Mouse (Mus musculus) hindbrain, embryonic 15.5 days (tissue): Measurements from ENCODE around the gene Kcnq2. TPM values are rescaled to one million over a fixed set of nuclear protein-coding genes. Genes with fewer than 3 reads are reported as not detected.

ENCODE experiments used
- ATAC-seq: fragments of 200-750 bp; cut with Nextera tagmentation; 2 replicates; pipeline ENCODE4 v1.8.0; 2017; ENCODE audit warnings: low read depth, moderate number of reproducible peaks, moderate TSS enrichment; ENCODE audit not compliant: low FRiP score
- H3K27ac ChIP-seq: fragments of 300-500 bp; sonication (generic); replicated peaks from 2 replicates; pipeline ENCODE4 v1.5.1; 2015; ENCODE audit warnings: mild to moderate bottlenecking, inconsistent platforms
- H3K27me3 ChIP-seq: fragments of 300-500 bp; sonication (generic); 2 replicates; pipeline ENCODE4 v1.6.1; 2015; ENCODE audit warnings: control low read depth, inconsistent platforms
- H3K36me3 ChIP-seq: fragments of 300-500 bp; sonication (generic); 2 replicates; pipeline ENCODE4 v1.6.1; 2015; ENCODE audit warnings: control low read depth, inconsistent platforms
- H3K4me1 ChIP-seq: fragments of 300-500 bp; sonication (generic); replicated peaks from 2 replicates; pipeline ENCODE4 v1.6.1; 2015; ENCODE audit warnings: control low read depth, inconsistent platforms
- H3K4me2 ChIP-seq: fragments of 300-500 bp; sonication (generic); 2 replicates; pipeline ENCODE4 v1.6.1; 2015; ENCODE audit warnings: moderate library complexity, mild to moderate bottlenecking, inconsistent platforms
- H3K4me3 ChIP-seq: fragments of 300-500 bp; sonication (generic); 2 replicates; pipeline ENCODE4 v1.5.1; 2015; ENCODE audit warnings: mild to moderate bottlenecking, inconsistent platforms
- H3K9ac ChIP-seq: fragments of 300-500 bp; sonication (generic); 2 replicates; pipeline ENCODE4 v1.6.1; 2015; ENCODE audit warnings: inconsistent platforms
- H3K9me3 ChIP-seq: fragments of 300-500 bp; sonication (generic); 2 replicates; pipeline ENCODE4 v1.6.1; 2016; ENCODE audit warnings: control low read depth, inconsistent platforms
- WGBS: fragments of 180-500 bp; shearing (Covaris S2); methylation state at CpG from one replicate; pipeline ENCODE4 v1.1.7; 2015; 5-methylcytosine and 5-hydroxymethylcytosine counted together
- polyA plus RNA-seq: library from polyadenylated mRNA; unstranded; fragments of >200 nt; fragmentation: Nextera tagmentation; extraction: Ambion mirVana; gene quantifications from 2 replicates; pipeline ENCODE4 v1.2.1, GENCODE M21; 2015

Gene Kcnq2
- polyA plus RNA-seq = 45.8 and 50.4 TPM in 2 replicates

DNA sequence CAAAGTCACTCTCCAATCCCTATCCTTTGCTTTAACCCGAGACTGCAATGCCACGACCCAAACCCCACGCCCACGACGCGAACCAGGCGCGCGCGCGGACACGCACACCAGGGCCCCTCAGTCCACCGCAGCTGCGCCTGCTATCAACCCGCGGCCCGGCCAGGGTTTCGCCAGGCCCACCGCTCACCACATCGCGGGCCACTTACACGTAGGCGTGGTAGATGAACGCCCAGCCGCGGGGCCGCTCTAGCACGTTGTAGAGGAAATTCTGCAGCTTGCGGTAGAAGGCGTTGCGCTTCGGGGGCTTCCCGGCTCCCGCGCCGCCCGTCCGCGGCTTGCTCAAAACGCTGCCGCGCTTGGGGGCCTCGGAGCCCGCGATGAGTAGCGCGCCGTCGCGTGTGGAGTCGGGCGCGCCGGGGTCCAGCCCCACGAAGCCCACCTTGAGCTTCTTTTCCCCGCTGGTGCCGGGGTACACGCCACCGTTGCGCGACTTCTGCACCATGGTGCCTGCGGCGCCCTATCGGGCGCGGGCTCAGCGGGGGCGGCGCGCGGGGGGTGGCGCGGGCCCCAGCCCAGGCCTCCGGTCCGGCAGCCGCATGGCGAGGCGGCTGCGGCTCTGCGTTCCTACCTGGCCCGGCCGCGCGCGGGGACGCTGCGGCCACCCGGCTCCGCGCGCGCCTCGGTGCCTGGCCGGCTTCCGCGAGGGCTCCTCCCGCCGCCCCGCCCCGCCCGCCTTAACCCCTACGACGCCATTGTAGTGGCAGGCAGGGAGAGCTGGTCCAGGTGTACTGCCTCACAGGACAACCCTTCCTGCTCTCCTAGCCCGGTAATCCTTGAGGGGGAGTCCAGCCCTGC lies at the start of gene Kcnq2:
Gene Kcnq2 (minus strand): TSS at position 710 of the 855 bp plus-strand sequence.
- ATAC-seq = peak; percentile 72
- peak within 1 kb of the TSS; percentile 86 for H3K27ac ChIP-seq
- H3K4me2 ChIP-seq = peak within 1 kb of the TSS; percentile 60
- 0 out of 2 replicates have a peak, but pooled peaks cover 9% of the 10 kb centered on the region for H3K27me3 ChIP-seq
- no peaks in the 10 kb centered on the region for H3K36me3 ChIP-seq
- peak within 1 kb of the TSS; percentile 53 for H3K4me3 ChIP-seq
- H3K9me3 ChIP-seq = no peaks in the 10 kb centered on the region
- H3K9ac ChIP-seq = peak within 1 kb of the TSS; percentile 86
- peaks cover 42% of the 10 kb centered on the region for H3K4me1 ChIP-seq
- WGBS = under 1% methylated on average over 89 of the region's 104 CpGs

DNA sequence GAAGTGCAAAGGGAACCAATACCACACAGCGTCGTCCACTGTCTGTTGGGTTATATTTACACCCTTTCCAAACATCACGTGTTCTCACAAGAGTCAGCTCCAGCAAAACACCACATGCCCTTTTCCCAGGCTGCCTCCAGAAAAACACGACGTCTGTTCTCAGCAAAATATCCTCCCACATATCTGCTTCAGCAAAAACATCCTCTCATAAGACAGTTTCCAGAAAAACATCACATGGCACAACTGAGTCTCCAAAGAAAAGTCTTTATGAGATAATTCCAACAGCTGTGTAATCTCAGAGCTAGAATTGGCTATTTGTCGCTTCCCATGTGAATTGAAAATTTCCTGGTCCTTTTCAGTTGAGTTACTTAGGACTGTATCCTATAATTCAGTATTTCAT lies 45.8 kb upstream of the Kcnq2 start:
- Histone ChIP-seq H3K9ac (no peak overlapping the region), H3K36me3 (no peaks in the 10 kb centered on the region), H3K9me3 (no peaks in the 10 kb centered on the region), H3K4me3 (no peak overlapping the region), H3K4me2 (no peak overlapping the region), H3K27ac (no peak overlapping the region), H3K4me1 (no peaks in the 10 kb centered on the region), H3K27me3 (no peaks in the 10 kb centered on the region)
- 84% methylated on average over 6 of the region's 6 CpGs for WGBS
- no peak for ATAC-seq

DNA sequence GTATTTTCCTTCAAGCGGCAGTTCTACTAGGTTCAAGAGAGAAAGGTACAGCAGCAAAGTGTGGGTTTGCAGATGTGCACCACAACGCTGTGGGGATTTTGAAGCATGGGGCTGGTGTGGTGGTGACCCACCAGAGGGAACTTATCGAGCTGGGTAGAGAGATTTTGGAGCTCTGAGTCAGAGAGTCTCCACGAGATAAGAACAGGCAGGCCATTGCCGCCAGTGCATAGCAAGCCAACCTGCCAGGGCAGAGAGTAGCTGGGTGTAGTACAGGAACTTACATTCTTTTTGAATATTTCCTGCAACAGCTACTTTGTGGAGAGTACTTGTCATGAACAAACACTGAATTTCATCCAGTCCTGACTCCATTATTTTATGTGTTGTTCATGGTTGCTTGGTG lies 43.4 kb upstream of the Kcnq2 start:
- no peak overlapping the region for H3K4me3 ChIP-seq
- H3K9me3 ChIP-seq = no peaks in the 10 kb centered on the region
- no peak for ATAC-seq
- no peaks in the 10 kb centered on the region for H3K4me1 ChIP-seq
- no peaks in the 10 kb centered on the region for H3K27me3 ChIP-seq
- no peaks in the 10 kb centered on the region for H3K36me3 ChIP-seq
- WGBS = 88% methylated on average over 5 of the region's 5 CpGs
- H3K4me2 ChIP-seq = no peak overlapping the region
- no peak overlapping the region for H3K9ac ChIP-seq
- H3K27ac ChIP-seq = no peak overlapping the region

DNA sequence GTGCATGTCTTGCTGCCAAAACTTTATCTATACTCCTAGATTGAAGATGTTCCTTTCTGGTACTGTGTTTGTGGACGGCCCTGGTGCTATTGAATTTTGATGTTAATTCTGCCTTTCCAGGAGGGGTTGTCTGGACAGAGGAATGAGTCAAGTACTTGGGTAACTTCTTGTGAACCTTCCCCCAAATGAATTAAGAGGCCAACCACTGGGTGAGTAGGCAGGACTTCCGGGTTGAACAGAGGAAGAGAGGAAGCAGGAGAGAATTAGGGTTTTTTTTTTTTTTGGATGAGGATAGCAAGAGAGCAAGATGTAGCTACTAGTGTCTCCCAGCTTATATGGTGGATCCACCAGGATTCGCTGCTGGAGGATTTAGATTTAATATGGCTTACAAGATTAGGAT lies 42.9 kb upstream of the Kcnq2 start:
- Histone ChIP-seq H3K4me2 (no peak overlapping the region), H3K9me3 (no peaks in the 10 kb centered on the region), H3K27me3 (no peaks in the 10 kb centered on the region), H3K36me3 (no peaks in the 10 kb centered on the region), H3K4me1 (no peaks in the 10 kb centered on the region), H3K9ac (no peak overlapping the region), H3K4me3 (no peak overlapping the region), H3K27ac (no peak overlapping the region)
- ATAC-seq = no peak
- 72% methylated on average over 3 of the region's 3 CpGs for WGBS

DNA sequence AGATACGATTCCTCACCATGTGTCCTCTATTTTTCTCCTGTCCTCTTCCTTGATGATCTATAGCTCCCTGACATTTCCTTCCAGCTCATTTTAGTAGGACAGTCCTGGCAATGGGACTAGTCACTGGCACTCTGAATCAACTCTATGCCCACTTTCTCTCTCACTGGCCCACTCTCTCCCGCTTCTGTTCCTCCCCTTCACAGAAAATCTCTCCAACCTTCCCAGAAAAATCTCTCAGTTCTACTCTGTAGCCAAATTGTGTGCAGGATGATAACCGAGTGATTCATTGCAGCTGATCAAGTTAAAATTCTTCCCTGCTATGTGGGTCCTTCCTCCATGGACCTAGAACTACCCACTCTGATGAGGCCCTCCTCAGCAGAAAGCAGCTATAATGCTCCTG lies 39.5 kb upstream of the Kcnq2 start:
- 92% methylated on average over 3 of the region's 3 CpGs for WGBS
- no peak overlapping the region for H3K27ac ChIP-seq
- H3K4me1 ChIP-seq = no peaks in the 10 kb centered on the region
- H3K4me3 ChIP-seq = no peak overlapping the region
- no peak overlapping the region for H3K4me2 ChIP-seq
- H3K9ac ChIP-seq = no peak overlapping the region
- no peak for ATAC-seq
- H3K9me3 ChIP-seq = no peaks in the 10 kb centered on the region
- no peaks in the 10 kb centered on the region for H3K36me3 ChIP-seq
- no peaks in the 10 kb centered on the region for H3K27me3 ChIP-seq

DNA sequence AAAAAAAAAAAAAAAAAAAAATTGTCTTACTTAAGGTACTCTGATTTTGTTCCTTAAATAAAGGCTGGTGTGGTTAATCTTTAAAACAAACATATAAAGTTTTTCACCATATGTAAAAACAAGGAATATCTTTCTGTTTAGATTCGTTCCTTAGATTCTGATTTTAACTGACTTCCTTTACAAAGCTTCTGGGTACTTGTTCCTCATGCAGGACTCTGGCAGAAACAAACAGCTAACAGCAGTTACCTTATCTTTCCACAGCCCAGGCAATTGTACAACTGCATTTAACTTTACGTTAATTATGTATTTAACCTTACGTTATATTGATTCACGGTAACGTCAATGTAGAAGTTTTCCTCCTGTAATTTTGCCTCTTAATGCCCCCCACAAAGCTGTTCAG lies 31.4 kb upstream of the Kcnq2 start:
- 86% methylated on average over 5 of the region's 5 CpGs for WGBS
- H3K4me3 ChIP-seq = no peak overlapping the region

DNA sequence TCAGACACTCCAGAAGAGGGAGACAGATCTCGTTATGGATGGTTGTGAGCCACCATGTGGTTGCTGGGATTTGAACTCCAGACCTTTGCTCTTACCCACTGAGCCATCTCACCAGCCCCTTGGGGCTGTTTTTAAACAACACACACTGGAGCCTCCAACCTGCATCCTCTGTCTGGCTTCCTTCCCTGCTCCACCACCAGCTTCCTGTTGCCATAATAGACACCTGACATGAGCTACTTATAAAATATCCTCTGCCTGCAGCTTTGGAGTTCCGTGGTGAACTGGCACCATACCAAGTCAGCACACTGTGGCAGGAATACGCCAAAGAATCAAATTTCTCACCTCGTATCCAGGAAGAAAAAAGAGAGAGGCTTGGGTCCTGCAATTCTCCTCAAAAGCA lies 25.7 kb upstream of the Kcnq2 start:
- Histone ChIP-seq H3K9ac (no peak overlapping the region), H3K36me3 (no peaks in the 10 kb centered on the region), H3K27me3 (no peaks in the 10 kb centered on the region), H3K4me2 (no peak overlapping the region), H3K9me3 (no peaks in the 10 kb centered on the region), H3K4me3 (no peak overlapping the region), H3K4me1 (peaks cover 32% of the 10 kb centered on the region), H3K27ac (no peak overlapping the region)
- no peak for ATAC-seq
- 69% methylated on average over 4 of the region's 4 CpGs for WGBS

More for the DNA sequence above, 31.4 kb upstream of the Kcnq2 start:
- Histone ChIP-seq H3K9ac (no peak overlapping the region), H3K4me1 (no peaks in the 10 kb centered on the region), H3K4me2 (no peak overlapping the region), H3K9me3 (no peaks in the 10 kb centered on the region), H3K27me3 (no peaks in the 10 kb centered on the region), H3K27ac (no peak overlapping the region), H3K36me3 (no peaks in the 10 kb centered on the region)
- no peak for ATAC-seq

DNA sequence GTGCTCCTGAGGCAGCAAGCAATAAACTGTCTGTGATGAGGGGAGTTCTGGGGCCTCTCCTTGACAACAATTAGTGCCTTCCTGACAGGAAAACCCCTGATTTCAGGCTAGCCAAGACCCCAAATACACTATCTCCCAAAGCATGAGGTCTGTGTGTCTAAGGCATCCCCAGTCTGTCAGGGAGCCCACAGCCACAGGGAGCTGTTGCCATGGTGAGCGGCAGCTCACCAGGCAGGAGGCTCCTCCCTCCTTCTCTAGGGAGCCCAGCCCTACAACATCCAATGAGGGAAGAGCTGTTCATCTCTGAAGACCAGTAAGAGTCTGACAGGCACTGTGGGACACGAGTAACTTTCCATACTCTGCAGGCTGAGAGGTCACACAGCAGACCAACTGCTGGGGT lies 24.7 kb upstream of the Kcnq2 start:
- ATAC-seq = peak; percentile 82
- 0% methylated on average over 2 of the region's 2 CpGs for WGBS
- H3K4me2 ChIP-seq = peak overlapping the region; percentile 11
- no peak overlapping the region for H3K4me3 ChIP-seq
- H3K36me3 ChIP-seq = no peaks in the 10 kb centered on the region
- no peaks in the 10 kb centered on the region for H3K27me3 ChIP-seq
- H3K4me1 ChIP-seq = peaks cover 43% of the 10 kb centered on the region
- H3K9ac ChIP-seq = no peak overlapping the region; the same call in 1 of the 2 replicates
- no peaks in the 10 kb centered on the region for H3K9me3 ChIP-seq
- peak overlapping the region; percentile 81 for H3K27ac ChIP-seq

DNA sequence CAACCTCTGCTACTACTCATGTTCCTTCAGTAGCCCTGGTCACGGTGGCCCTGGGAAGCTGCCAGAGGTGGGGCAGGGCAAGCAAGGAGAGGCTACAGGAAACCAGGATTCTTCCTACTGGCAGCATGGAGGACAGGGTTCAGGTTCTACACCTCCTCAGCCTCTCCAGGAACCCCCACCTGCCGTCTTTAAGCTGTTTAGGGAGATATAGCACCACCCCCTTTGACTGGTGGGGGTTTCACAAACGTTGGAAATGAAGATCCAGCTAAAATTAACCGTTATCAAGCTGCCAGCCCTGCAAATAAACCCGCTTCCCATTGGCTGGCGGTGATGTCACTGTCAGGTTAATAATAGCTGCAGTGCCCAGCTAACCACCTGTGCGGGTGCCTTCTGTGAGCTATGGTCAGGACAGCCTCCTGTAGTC lies 24.0 kb upstream of the Kcnq2 start:
- Histone ChIP-seq H3K27ac (peak overlapping the region; percentile 81), H3K27me3 (no peaks in the 10 kb centered on the region), H3K9ac (no peak overlapping the region), H3K4me1 (peaks cover 50% of the 10 kb centered on the region), H3K4me2 (peak overlapping the region; percentile 11; the same call in 1 of the 2 replicates), H3K4me3 (no peak overlapping the region), H3K9me3 (no peaks in the 10 kb centered on the region), H3K36me3 (no peaks in the 10 kb centered on the region)
- 46% methylated on average over 7 of the region's 7 CpGs for WGBS
- ATAC-seq = no peak

DNA sequence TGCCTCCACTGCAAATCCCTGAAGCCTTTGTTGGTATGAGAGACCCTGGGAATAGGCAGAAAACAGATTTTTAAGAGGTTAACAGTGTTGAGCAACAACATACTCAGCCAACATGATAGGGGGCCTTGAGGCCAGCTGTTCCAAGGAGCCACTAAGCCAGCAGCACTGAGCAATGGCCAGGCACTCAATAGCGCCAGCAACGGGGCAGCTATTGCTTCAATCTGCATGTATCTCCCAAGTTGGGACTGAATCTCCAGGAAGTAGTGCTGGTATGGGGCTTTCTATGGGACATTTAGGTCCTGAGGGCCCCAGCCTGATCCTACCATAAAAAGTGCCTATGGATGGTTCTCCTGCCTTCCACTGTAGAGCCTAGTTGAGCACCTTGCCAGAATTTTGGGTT lies 23.4 kb upstream of the Kcnq2 start:
- H3K9ac ChIP-seq = no peak overlapping the region
- no peaks in the 10 kb centered on the region for H3K27me3 ChIP-seq
- H3K27ac ChIP-seq = no peak overlapping the region
- H3K4me3 ChIP-seq = no peak overlapping the region
- no peak for ATAC-seq
- H3K36me3 ChIP-seq = peaks cover under 1% of the 10 kb centered on the region; the same call in 1 of the 2 replicates
- H3K9me3 ChIP-seq = no peaks in the 10 kb centered on the region
- H3K4me2 ChIP-seq = no peak overlapping the region
- H3K4me1 ChIP-seq = peaks cover 50% of the 10 kb centered on the region
- WGBS = 92% methylated on average over 2 of the region's 2 CpGs

DNA sequence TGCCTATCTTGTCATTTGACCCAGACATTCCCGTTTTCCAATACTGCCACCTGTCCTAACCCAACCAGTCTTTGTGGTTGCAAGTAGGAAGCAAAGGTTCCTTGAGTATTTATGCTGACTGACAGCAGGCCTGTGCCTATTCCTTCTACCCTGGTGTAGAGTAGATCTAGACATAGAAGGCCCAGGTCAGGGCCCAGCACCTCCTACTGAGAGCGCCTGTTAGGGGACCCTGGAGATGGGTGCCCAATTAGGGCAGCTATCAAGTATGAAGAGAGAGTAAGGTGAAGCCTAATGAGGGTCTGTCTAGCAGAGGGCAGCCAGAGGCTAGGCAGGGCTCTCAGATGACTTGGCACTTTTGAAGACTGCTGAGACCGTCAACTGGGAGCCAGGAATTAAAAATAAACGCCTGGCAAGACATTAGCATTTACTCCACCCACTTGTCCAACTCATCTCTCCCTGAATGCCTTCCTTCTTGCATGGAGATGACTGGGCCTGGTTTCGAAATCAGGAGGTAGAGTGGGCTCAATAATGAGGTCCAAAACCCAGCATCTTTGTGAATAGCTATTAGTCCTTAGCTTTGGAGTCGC lies 22.7 kb upstream of the Kcnq2 start:
- Histone ChIP-seq H3K4me3 (0 out of 2 replicates have a peak overlapping the region, but pooled peaks have one; percentile 54), H3K27me3 (no peaks in the 10 kb centered on the region), H3K27ac (peak overlapping the region; percentile 86), H3K4me1 (peaks cover 50% of the 10 kb centered on the region), H3K36me3 (peaks cover 7% of the 10 kb centered on the region), H3K9me3 (no peaks in the 10 kb centered on the region), H3K4me2 (peak overlapping the region; percentile 78), H3K9ac (no peak overlapping the region)
- no peak for ATAC-seq
- WGBS = 81% methylated on average over 6 of the region's 6 CpGs

DNA sequence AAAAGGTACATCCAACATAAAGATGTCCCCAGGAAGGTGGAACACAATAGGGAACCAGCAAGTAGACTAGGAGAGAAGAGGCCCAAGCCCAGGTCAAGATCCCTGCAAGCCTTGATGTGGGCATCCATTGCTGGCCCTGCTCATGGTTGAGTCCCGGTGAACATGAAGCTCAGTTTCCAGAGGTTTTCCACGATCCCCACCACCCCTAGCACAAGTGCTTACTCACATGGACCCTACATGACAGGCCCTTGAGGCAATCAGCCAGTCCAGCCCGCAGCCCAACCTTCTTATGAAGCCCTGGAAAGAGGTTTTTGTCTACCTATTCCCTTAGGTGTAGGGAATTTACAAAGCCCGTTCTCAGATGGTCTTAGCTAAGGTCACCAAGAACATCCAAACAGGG lies 22.1 kb upstream of the Kcnq2 start:
- Histone ChIP-seq H3K4me1 (peaks cover 54% of the 10 kb centered on the region), H3K27ac (peak overlapping the region; percentile 86), H3K9me3 (no peaks in the 10 kb centered on the region), H3K27me3 (no peaks in the 10 kb centered on the region), H3K4me2 (peak overlapping the region; percentile 78), H3K9ac (peak overlapping the region; percentile 80), H3K36me3 (peaks cover 12% of the 10 kb centered on the region), H3K4me3 (peak overlapping the region; percentile 54)
- 78% methylated on average over 4 of the region's 4 CpGs for WGBS
- no peak for ATAC-seq
